Mouse (Mus musculus) left cerebral cortex, postnatal 14 days (tissue): ENCODE results near the gene Prdm1. TPM values are rescaled to one million over a fixed set of nuclear protein-coding genes. Genes with fewer than 3 reads are reported as not detected.

Source experiments
- DNase-seq, 2 experiments: peaks; one replicate each; pipeline ENCODE4 v3.0.0; 2021 to 2022; ENCODE audit warnings: low spot score in 2 of 2, mixed read lengths in 1 of 2
- intact Hi-C: fragments of 180-260 bp; cut with DNase I; formaldehyde crosslinking; loops from one replicate; pipeline ENCODE4 v1.15.1; 2025
- total RNA-seq, 2 experiments: library from RNA; stranded (reverse); gene quantifications; 2 replicates each; pipeline ENCODE4 v1.2.3; 2021

The Prdm1 gene
- total RNA-seq, 2 experiments from 2014 or later, result 1.2 to 1.4 TPM

DNA sequence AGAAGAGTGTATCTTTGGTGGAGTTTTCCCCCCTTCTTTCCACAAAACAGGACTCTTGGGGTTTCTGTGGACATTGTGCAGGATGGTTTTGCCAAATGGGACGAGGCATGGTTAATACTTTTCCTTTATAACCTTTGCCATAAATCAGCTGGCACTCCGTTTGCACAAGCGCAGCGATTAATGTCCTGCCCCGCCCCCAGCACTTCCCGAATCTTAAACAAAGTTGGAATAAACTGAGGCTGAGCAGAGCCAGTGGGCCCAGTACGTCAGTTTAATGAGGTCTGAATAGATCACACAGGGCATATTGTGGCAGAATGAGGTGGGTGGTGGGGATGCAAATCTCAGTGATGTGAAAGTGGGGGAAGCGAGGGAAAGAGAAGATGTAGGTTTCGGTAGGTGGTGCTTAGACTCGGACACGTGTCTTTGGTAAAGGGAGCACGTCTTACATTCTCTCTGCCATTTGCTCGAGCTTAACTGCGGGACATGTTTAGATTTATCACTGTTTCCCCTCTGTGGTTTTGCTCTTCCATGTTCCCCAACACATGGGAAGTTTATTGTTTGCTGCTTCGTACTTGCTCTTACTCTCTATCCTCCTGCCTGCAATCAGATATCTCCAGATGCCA is 28.3 kb downstream of the Prdm1 start:
- DNase-seq, result no peak
- intact Hi-C loops, result no loop called here

DNA sequence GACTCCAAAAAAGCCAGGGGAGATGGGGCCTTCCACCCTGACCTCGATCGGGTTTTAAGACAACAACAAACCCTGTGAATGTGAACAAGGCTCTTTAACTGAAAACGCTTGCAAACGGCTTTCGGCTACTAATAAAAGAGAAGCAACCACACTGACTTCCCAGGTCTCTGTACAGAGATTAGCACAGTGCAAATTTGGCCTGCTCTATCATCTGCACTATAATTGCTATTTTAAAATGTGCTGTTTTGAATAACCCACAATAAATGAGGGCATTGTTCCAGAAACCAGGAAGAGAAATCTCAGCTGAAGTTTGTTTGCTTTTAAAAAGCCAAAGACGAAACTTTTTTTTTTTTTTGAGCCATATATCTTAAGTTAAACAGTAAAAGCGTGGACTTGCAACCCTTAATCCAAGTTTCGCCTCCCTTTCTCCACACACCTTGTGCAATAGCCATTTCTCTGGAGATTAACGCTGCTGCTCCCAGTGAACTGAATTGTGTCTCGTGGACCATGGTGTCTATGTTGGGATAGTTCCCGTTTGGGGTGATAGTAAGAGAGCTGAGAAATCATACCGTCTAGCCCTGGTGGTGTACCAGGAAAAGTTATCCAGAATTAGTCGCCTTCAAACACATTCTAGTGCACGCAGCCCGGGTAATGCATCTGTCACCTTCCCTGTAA is 34.3 kb downstream of the Prdm1 start:
- no peak for DNase-seq

GRCm38 (mm10) chr10:44492815-44493525 is 35.3 kb downstream of the Prdm1 start:
- intact Hi-C loops, result no loop called here
- DNase-seq, result no peak

More for the DNA sequence above, 34.3 kb downstream of the Prdm1 start:
- intact Hi-C loops, result no loop called here

DNA sequence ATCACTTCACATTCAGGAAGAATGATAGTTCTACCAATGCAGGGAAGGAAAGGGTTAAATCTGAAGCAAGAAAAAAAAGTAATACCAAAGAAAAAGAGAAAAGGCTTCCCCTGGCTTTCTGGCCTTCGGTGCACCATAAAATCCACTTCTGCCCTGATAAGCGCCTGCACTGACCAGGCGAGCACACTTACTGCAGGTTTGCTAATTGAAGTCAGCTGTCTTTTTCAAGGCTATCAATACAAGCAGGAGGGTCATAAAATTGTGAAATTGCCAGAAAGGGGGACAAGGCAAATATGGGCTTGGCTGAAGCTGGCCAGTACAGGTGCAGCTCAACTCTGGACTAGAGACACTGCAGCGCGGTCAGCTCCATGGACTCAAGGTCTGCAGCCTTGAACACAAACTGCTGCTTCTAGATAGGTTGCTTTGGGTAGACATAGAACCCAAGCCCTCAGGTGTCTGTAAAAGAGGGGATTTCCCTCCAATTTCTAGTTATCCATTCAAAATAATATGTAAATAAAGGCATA is 37.3 kb downstream of the Prdm1 start:
- no peak for DNase-seq
- intact Hi-C loops, result no loop called here

- intact Hi-C loops, result no loop called here
Measured at GRCm38 (mm10) chr10:44487132-44487531, 41.2 kb downstream of the Prdm1 start.

DNA sequence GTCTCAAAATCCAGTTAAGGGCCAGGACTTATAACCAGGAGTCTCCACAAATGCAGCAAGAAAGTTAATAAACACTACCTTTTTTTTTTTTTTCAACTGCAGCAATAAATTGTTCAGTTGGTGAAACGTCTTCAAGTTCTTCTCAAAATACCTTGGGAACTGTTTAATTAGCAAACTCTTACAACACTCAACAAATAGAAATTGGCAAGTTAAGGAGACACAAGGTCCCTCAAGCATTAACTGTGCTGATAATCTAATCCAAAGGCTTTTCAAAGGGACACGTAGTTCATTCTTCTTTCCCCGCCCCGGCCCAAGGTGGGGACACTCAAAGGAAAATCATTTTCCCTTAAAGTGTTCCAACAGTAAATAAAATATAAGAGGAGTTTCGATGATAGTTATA is 44.2 kb downstream of the Prdm1 start:
- intact Hi-C loops, result no loop called here

More at GRCm38 (mm10) chr10:44487132-44487531, 41.2 kb downstream of the Prdm1 start:
- no peak for DNase-seq

GRCm38 (mm10) chr10:44483116-44483515 is 45.2 kb downstream of the Prdm1 start:
- DNase-seq, result no peak
- intact Hi-C loops, result no loop called here

More for the DNA sequence above, 44.2 kb downstream of the Prdm1 start:
- DNase-seq, result no peak

DNA sequence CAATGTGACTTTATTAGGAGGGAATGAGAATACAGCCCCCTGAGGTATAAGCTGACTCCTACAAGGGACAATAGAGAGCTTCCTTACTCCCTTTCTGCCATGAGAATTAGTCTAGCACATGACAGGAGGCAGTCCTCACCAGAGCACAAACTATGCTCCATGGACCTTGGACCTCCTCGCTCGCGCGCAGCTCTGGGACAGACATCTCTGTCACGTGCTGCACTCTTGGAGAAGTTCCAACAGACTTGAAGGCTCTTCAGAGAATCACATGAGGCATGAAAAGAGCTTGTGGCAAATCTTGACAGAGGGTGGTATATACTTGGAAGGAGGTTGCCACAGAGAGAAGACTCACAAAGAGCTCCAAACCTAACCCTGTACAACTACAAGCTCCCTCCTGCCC is 46.9 kb downstream of the Prdm1 start:
- intact Hi-C loops, result no loop called here
- no peak for DNase-seq

GRCm38 (mm10) chr10:44479286-44479685 is 49.0 kb downstream of the Prdm1 start:
- intact Hi-C loops, result no loop called here
- DNase-seq, result no peak

DNA sequence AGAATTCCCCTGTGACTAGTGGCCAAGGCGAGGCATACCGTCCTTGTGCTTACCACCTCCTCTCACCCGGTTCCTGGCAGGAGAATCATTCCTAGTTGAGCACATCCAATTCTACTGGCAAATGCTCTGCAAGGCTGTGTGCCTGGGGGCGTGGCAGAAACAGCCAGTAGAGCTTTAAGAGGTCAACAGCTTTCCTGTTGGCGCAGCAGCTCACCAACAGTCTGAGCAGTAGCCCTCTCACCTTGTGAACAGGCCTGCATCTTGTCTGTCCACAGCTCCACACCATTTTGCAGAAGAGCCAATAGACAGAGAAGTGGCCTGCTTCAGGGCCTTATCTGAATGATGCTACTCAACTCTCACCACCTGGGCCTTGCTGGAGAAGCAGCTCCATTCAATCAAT is 50.2 kb downstream of the Prdm1 start:
- no peak for DNase-seq
- intact Hi-C loops, result no loop called here

DNA sequence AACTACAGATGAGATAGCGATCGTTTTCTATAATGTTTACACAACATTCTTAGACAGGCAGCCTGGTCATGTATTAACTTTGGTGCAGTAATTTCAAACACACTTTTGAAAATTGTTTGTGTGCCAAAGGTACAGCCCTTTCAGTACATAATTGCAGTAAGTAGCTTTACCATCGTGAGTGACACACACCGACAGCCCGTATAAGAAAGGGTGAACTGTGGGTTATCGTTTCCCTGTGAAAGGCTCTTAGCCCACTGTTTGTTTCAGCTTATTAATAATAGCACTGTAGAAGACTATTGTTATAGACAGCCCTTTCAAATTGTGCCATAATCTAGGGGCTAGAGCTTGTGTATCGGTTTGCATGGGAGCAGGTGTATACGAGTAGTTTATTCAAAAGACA is 51.1 kb downstream of the Prdm1 start:
- intact Hi-C loops, result no loop called here

DNA sequence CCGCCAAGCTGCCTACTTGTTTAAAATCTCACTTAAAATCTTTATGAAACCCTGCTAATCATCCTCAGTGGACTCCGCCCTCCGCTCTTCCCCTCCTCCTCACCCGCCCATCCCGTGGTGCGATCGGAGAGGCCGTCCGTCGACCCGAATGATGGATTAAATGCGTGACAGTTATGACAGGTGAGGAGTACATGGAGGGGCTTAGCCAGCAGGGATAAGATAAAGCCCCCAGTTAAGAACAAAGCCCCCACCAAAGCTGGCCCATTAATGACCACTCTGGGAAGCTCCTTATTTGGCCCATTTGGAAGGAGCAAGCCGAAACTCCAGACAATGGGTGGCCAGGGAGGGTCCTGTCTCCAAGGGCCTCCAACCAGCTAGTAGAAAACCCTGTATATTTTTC is 51.8 kb downstream of the Prdm1 start:
- no peak for DNase-seq
- intact Hi-C loops, result no loop called here

More for the DNA sequence above, 51.1 kb downstream of the Prdm1 start:
- no peak for DNase-seq

DNA sequence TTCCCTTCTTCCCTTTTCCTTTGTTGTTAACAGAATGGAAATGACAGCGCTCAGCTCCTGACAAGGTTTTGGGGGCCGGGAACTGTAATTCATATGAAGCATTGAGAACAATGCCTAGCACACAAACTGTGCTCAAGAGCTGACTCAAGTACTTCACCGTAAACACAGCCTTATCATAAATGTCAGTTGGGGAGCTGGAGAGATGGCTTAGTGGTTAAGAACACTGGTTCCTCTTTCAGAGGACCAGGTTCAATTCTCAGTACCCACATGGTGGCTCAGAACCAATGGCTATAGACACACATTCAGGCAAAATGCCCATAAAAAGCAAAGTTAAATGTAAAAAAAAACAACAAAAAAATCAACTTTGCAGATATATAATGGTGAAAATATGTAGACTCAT is 52.9 kb downstream of the Prdm1 start:
- intact Hi-C loops, result no loop called here
- no peak for DNase-seq

DNA sequence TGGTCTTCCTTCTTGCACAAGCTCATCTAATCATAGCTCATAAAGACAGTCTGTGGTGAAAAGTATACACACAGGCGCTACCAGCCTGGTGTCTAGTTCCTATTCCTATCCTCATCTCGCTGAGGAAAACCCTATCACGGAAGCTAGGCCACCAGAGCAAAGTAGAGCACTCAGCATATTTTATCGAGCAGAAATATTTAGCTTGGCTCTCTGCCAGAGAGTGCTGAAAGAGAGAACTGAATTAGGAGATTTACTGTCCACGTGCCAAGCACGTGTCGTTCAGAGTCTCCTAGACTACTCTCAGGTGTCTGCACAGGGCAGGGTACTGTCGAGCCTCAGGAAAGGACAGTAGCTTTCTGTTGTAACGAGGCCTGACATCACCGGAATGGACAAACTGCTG is 54.0 kb downstream of the Prdm1 start:
- intact Hi-C loops, result no loop called here
- DNase-seq, result peak; percentile 14 to 16

DNA sequence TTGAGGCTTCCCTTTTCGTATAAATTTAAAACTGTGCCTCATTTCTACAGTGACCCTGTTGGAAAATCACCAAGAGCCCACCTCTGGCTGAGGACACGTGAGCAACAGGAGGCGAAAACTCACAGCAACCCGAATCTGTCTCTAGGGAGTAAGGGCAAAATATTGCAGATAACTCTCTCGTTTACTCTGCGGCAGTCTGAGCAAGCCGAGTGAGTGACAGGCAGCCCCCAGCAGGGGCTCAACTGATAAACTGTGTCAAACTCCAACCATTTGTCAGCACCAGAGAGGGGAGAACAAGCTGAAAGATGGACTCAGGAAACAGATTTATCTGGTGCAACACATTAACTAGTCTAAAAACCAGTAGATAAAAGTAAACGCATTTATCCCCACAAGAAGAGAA is 62.7 kb downstream of the Prdm1 start:
- no peak for DNase-seq
- intact Hi-C loops, result no loop called here

DNA sequence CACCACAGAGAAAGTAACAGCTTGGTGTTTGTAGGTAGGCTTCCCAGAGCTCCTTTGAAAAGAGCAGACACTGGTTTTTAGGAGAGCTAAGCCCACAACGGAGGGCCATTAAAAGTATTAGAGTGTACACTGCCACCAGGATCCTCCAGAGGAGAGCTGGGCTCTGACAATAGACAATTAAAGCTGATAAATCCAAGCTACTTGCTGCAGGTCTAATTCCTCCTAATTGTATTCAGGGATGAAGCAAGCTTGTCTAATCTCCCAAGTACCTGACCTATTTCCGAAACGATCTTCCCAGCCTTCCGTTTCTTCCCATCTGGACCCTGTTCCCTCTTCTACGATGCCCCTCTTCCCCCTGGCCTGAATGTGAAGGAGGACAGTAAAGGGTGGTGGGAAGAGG is 63.7 kb downstream of the Prdm1 start:
- DNase-seq, result no peak
- intact Hi-C loops, result no loop called here

GRCm38 (mm10) chr10:44463856-44464255 is 64.4 kb downstream of the Prdm1 start:
- intact Hi-C loops, result no loop called here
- DNase-seq, result no peak

- no peak for DNase-seq
- intact Hi-C loops, result no loop called here
Measured at GRCm38 (mm10) chr10:44462351-44462750, 66.0 kb downstream of the Prdm1 start.

GRCm38 (mm10) chr10:44461063-44461462 is 67.2 kb downstream of the Prdm1 start:
- intact Hi-C loops, result no loop called here

GRCm38 (mm10) chr10:44460095-44460810 is 68.0 kb downstream of the Prdm1 start:
- intact Hi-C loops, result no loop called here
- peak; percentile 51 to 57 for DNase-seq

More at GRCm38 (mm10) chr10:44461063-44461462, 67.2 kb downstream of the Prdm1 start:
- DNase-seq, result no peak
